Mouse (Mus musculus) hindbrain, postnatal 0 days (tissue): ENCODE results near the gene Slit3. TPM values are rescaled to one million over a fixed set of nuclear protein-coding genes. Genes with fewer than 3 reads are reported as not detected.
A peak's percentile ranks its signal among the peaks of the same experiment; 100 is the strongest.

Experiments
- ATAC-seq: fragments of 200-750 bp; cut with Nextera tagmentation; 2 replicates; pipeline ENCODE4 v1.8.0; 2017; ENCODE audit warnings: mild to moderate bottlenecking, moderate TSS enrichment, moderate library complexity
- DNase-seq: peaks from one replicate; pipeline ENCODE4 v3.0.0-alpha.2; 2015; ENCODE audit warnings: low spot score
- H3K27ac ChIP-seq: fragments of 300-500 bp; sonication (generic); 2 replicates; pipeline ENCODE4 v1.5.1; 2014; ENCODE audit warnings: mild to moderate bottlenecking
- H3K27me3 ChIP-seq: fragments of 300-500 bp; sonication (generic); 2 replicates; pipeline ENCODE4 v1.6.1; 2014; ENCODE audit warnings: low read length, mixed read lengths; ENCODE audit not compliant: insufficient read depth
- H3K36me3 ChIP-seq: fragments of 300-500 bp; sonication (generic); 2 replicates; pipeline ENCODE4 v1.6.1; 2014; ENCODE audit warnings: low read length, mixed read lengths; ENCODE audit not compliant: insufficient read depth
- H3K4me1 ChIP-seq: fragments of 300-500 bp; sonication (generic); 2 replicates; pipeline ENCODE4 v1.6.1; 2014; ENCODE audit warnings: antibody characterized with exemption, low read length, mixed read lengths; ENCODE audit not compliant: insufficient read depth
- H3K4me2 ChIP-seq: fragments of 300-500 bp; sonication (generic); 2 replicates; pipeline ENCODE4 v1.6.1; 2014; ENCODE audit warnings: low read depth, mild to moderate bottlenecking, low read length, moderate library complexity, mixed read lengths
- H3K4me3 ChIP-seq: fragments of 300-500 bp; sonication (generic); 2 replicates; pipeline ENCODE4 v1.5.1; 2014; ENCODE audit warnings: low read length
- H3K9ac ChIP-seq: fragments of 300-500 bp; sonication (generic); replicated peaks from 2 replicates; pipeline ENCODE4 v1.6.1; 2014; ENCODE audit warnings: mild to moderate bottlenecking, low read length, moderate library complexity, mixed read lengths
- H3K9me3 ChIP-seq: fragments of 300-500 bp; sonication (generic); 2 replicates; pipeline ENCODE4 v1.6.1; 2016; ENCODE audit warnings: low read length, mixed read lengths
- CTCF ChIP-seq: IDR thresholded peaks from 2 replicates; pipeline ENCODE4 v1.5.1; 2016; ENCODE audit warnings: antibody characterized with exemption, control low read depth, low read depth
- WGBS: fragments of 180-500 bp; shearing (Covaris S2); extraction: QIAGEN DNeasy Blood & Tissue Kit; methylation state at CpG from one replicate; pipeline ENCODE4 v1.1.7; 2014; 5-methylcytosine and 5-hydroxymethylcytosine counted together
- polyA plus RNA-seq: library from polyadenylated mRNA; unstranded; fragments of >200 nt; fragmentation: Nextera tagmentation; extraction: Ambion mirVana; gene quantifications from 2 replicates; pipeline ENCODE4 v1.2.1, GENCODE M21; 2015
- total RNA-seq: library from RNA; depleted of rRNA; stranded (reverse); fragments of >200 nt; gene quantifications from 2 replicates; pipeline ENCODE4 v1.2.3, GENCODE M21; 2014

Slit3 gene
- total and polyA plus RNA-seq, 2 experiments from 2014 or later, result 4.9 to 13.4 TPM

DNA sequence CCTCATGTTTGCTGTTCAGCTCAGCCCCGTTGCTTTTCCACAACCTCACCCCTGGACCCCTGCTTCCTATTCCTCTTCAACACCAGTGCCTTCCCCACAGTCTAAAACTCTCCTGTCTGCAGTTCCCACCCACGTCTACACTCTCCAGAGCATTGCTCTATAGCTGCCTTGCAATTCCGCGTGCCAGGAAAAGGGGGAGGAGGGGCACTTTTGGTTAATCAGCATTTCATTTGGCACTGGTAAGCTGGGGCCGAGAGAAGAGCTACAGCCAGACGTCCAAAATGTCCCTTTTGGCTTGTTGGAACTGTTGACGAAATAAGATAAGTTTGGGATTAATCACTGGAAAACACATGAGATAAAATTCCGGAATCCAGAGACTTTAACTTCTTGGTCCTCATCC lies 274.4 kb downstream of the Slit3 start:
- Histone ChIP-seq H3K36me3 (no peaks in the 10 kb centered on the region), H3K4me1 (no peaks in the 10 kb centered on the region), H3K9me3 (no peaks in the 10 kb centered on the region), H3K9ac (no peak overlapping the region), H3K27ac (no peak overlapping the region), H3K27me3 (no peaks in the 10 kb centered on the region), H3K4me2 (no peak overlapping the region), H3K4me3 (no peak overlapping the region)
- DNase-seq (no peak), ATAC-seq (no peak)
- 56% methylated on average over 8 of the region's 8 CpGs for WGBS
- TF ChIP-seq CTCF, result no peak

DNA sequence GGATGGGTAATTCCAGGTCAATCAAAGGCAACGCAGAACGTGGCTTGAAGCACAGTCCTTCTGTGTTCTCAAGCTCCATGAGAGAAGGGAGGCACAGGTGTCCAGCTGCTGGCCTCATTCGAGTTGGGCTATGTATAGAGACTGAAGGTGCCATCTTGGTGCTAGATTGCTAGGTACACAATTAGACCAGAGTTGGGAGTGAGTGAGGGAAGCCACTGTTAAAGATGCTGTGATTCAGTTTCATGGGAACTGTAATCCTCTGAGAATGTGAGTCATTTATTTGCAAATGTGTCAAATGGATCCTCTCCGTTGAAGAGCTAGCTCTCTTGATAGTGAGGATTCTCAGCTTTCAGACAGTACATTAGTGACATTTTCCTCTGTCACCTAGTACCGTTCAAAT lies 277.3 kb downstream of the Slit3 start:
- Histone ChIP-seq H3K36me3 (no peaks in the 10 kb centered on the region), H3K9me3 (no peaks in the 10 kb centered on the region), H3K27ac (no peak overlapping the region), H3K4me3 (no peak overlapping the region), H3K4me2 (no peak overlapping the region), H3K27me3 (no peaks in the 10 kb centered on the region), H3K4me1 (no peaks in the 10 kb centered on the region), H3K9ac (no peak overlapping the region)
- ATAC-seq (no peak), DNase-seq (no peak)
- 84% methylated on average over 5 of the region's 5 CpGs for WGBS
- TF ChIP-seq CTCF, result no peak

DNA sequence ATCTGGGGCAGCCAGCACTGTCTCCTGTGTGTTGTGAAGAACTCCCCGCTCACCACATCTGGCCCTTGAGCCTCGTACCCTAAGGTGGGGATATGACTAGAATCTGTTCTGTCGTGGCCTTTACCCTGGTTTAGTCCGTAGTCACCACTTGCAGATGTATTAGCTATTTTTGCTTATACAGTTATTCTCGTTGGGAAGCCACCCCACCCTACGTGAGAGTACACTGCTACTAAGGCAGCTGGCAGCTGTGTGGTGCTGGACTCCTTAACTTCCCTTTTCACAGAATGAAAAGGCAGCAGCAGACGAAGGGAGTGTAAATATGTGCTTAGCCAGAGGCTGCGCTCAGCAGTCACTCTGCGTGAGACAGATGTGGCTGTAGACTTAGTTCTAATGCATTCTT lies 282.5 kb downstream of the Slit3 start:
- WGBS, result 85% methylated on average over 9 of the region's 9 CpGs
- Histone ChIP-seq H3K9me3 (no peaks in the 10 kb centered on the region), H3K9ac (no peak overlapping the region), H3K4me3 (no peak overlapping the region), H3K4me2 (no peak overlapping the region), H3K27ac (no peak overlapping the region), H3K4me1 (no peaks in the 10 kb centered on the region), H3K36me3 (no peaks in the 10 kb centered on the region), H3K27me3 (0 out of 2 replicates have a peak, but pooled peaks cover 4% of the 10 kb centered on the region)
- ATAC-seq (no peak), DNase-seq (no peak)
- no peak for TF ChIP-seq CTCF

DNA sequence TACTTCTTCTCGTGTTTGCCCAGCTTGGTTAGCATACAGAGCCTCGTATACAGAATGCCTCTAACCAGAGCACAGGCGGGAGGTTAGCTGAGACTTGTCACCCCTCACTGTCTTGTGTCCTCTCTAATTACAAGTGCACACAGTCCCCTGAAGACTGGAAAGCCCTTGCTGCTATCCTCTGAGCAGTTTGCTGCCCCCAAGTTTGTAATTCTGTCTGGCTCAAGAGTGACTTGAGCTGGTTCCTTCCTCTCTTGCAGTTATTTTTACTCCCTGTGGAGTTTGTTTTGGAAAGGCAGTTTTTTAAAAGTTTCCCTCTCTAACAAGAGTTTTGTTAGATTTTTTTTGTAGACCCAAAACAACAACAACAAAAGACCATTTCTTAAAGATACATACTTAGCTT lies 285.0 kb downstream of the Slit3 start:
- ATAC-seq, result no peak
- WGBS, result 38% methylated on average over 3 of the region's 3 CpGs
- TF ChIP-seq CTCF, result no peak
- Histone ChIP-seq H3K9ac (no peak overlapping the region), H3K4me1 (no peaks in the 10 kb centered on the region), H3K9me3 (no peaks in the 10 kb centered on the region), H3K27me3 (0 out of 2 replicates have a peak, but pooled peaks cover 4% of the 10 kb centered on the region), H3K4me2 (no peak overlapping the region), H3K36me3 (no peaks in the 10 kb centered on the region), H3K27ac (no peak overlapping the region), H3K4me3 (no peak overlapping the region)
- DNase-seq, result no peak

DNA sequence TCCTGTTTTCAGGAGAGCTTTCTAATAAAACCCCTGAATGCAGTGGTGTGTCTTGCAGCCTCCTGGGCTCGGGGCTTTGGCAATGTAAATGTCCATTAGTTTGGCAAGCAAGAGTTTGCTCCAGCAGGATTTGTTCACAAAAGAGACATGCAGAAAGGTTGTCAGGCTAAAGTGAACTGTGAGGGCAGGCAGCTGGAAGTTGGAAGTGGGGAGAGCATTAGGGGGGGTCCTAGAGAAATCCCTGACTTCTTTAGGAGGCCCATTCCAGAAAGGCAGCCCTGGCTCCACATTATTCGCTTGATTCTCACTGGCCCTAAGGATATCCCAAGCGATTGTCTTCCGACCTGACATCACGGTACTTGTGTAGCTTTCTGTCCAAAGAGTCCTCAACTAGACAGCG lies 285.5 kb downstream of the Slit3 start:
- ATAC-seq, result no peak
- Histone ChIP-seq H3K9ac (no peak overlapping the region), H3K36me3 (no peaks in the 10 kb centered on the region), H3K4me3 (no peak overlapping the region), H3K9me3 (no peaks in the 10 kb centered on the region), H3K27ac (no peak overlapping the region), H3K4me1 (no peaks in the 10 kb centered on the region), H3K27me3 (0 out of 2 replicates have a peak, but pooled peaks cover 4% of the 10 kb centered on the region), H3K4me2 (no peak overlapping the region)
- DNase-seq, result peak; percentile 19
- WGBS, result 65% methylated on average over 6 of the region's 6 CpGs
- TF ChIP-seq CTCF, result no peak

DNA sequence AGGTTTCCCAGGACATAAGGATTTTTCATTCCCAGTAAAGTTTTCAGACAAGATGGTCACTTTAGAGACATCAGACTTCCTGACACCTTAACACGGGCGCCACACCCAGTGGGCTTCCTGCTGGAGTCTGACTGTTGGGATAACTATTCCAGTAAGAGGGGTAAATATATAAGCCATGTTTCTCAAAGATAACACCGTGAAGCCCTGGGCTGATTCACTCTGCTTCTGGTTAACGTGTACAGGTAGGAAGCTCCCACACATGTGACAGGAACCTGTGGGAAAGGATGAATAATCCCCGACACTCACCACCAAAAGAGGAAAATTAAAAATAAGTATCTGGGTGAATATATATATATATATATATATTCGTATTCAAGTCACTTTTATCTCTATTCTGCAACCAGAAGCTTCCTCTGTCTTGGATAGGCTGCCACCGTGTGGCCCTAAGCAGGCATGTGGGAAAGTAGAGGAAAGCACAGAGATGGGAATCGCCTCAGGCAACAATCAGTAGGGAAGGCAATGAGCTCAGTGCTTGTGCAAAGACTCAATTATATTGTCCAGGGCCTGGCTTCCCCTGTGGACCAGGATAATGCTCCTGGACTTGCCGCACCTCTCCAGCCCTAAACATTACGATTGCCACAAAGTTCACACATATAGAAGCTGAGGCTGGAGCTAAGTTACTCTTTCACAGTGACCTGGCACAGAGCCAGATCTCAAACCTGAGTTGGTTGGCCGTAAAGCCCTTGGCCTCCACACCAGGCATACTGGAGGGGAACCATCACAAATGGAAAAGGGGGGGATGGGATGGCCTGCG lies 286.5 kb downstream of the Slit3 start:
- Histone ChIP-seq H3K4me2 (no peak overlapping the region), H3K36me3 (no peaks in the 10 kb centered on the region), H3K27me3 (0 out of 2 replicates have a peak, but pooled peaks cover 4% of the 10 kb centered on the region), H3K4me1 (no peaks in the 10 kb centered on the region), H3K9me3 (no peaks in the 10 kb centered on the region), H3K27ac (no peak overlapping the region), H3K4me3 (no peak overlapping the region), H3K9ac (no peak overlapping the region)
- TF ChIP-seq CTCF, result peak; percentile 89
- ATAC-seq, result peak; percentile 86
- peak; percentile 93 for DNase-seq
- WGBS, result 47% methylated on average over 12 of the region's 12 CpGs

DNA sequence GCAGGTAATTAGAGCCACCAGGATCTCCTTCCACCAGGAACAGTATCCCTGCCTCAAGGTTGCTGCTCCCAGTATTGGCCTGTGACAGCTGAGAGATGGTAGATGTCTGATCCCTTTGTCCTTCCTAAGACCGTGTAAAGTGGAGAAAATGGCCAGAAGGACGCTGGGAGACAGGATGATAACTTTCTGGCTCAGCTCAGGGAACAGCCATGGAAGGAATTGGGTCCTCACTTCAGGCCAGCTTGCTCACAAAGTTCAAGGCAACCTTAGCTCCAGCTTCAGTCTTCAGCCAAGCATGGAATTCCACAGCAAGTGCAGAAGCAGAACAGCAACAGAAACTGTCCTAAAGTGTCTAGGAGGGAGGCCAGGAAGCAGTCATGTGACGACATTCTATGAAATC lies 289.4 kb downstream of the Slit3 start:
- Histone ChIP-seq H3K4me2 (no peak overlapping the region), H3K9ac (no peak overlapping the region), H3K9me3 (no peaks in the 10 kb centered on the region), H3K4me3 (no peak overlapping the region), H3K36me3 (no peaks in the 10 kb centered on the region), H3K27me3 (0 out of 2 replicates have a peak, but pooled peaks cover 3% of the 10 kb centered on the region), H3K27ac (no peak overlapping the region), H3K4me1 (no peaks in the 10 kb centered on the region)
- ATAC-seq (no peak), DNase-seq (no peak)
- 67% methylated on average over 3 of the region's 3 CpGs for WGBS
- TF ChIP-seq CTCF, result no peak
